Mouse (Mus musculus): ENCODE measurements around the gene Dmwd. TPM values are rescaled to one million over a fixed set of nuclear protein-coding genes. Genes with fewer than 3 reads are reported as not detected.

Gene Dmwd
- polyA plus RNA-seq, 1 experiment from 2014 or later: 20.0 TPM

DNA sequence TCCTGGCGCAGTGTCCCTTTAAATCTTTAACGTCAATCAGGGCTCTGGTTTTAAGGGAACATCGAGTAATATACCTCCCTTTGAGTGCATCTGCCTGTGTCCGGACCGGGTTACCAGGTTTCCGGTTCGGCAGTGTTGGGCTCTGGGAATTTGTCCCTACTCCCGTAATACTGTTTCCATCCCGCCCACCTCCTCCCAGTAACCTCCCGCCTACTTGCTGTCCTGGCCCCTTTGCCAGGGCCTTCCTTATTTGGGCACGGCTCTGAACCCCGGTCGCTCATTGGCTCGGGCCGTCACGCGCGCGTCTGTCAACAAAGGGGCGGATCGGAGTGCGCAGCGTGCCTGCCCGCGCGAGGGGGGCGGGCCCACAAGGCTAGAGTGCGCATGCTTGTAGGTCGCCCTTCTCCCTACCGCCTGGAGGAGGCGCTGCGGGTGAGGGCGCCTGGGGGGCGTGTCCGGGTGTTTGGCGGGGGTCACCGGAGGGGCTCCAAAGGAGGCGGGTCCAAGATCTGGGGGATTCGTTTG is 55.4 kb downstream of the Dmwd start:
- Histone ChIP-seq H3K27me3 (ENCODE audit: low read depth, poor library complexity, severe bottlenecking) (no peaks in the 10 kb centered on the region), H3K4me1 (peaks cover 14% of the 10 kb centered on the region), H3K36me3 (peaks cover 50% of the 10 kb centered on the region), H3K4me3 (peak overlapping the region; percentile 55), H3K9me3 (replicated peaks) (no peaks in the 10 kb centered on the region), H3K27ac (peak overlapping the region; percentile 88)
- peak; percentile 97 for DNase-seq (ENCODE audit: low spot score)
- under 1% methylated on average over 39 of the region's 39 CpGs for WGBS

Small RNA genes within 50 kb of the gene (microRNA-seq; reads per million reads assigned to microRNA genes)
- not detected for gene Mir3100

Other genes starting within 250 kb of the Dmwd start
- gene Mill2, start 236.3 kb upstream of the Dmwd start, polyA plus RNA-seq (2016; fragmentation: Nextera tagmentation; extraction: Ambion mirVana): not detected in 2 replicates
- 0.33 and 0.58 TPM in 2 replicates for gene Pglyrp1, start 204.9 kb upstream of the Dmwd start, polyA plus RNA-seq (2016; fragmentation: Nextera tagmentation; extraction: Ambion mirVana)
- gene Ccdc61, start 165.8 kb upstream of the Dmwd start, polyA plus RNA-seq (2016; fragmentation: Nextera tagmentation; extraction: Ambion mirVana): 34.1 and 37.6 TPM in 2 replicates
- gene Nova2, start 150.3 kb upstream of the Dmwd start, polyA plus RNA-seq (2016; fragmentation: Nextera tagmentation; extraction: Ambion mirVana): 0.23 and 0.28 TPM in 2 replicates
- gene Nanos2, start 88.8 kb upstream of the Dmwd start, polyA plus RNA-seq (2016; fragmentation: Nextera tagmentation; extraction: Ambion mirVana): not detected in 2 replicates
- gene Mypop, start 85.0 kb upstream of the Dmwd start, polyA plus RNA-seq (2016; fragmentation: Nextera tagmentation; extraction: Ambion mirVana): 3.4 and 4.0 TPM in 2 replicates
- gene Irf2bp1, start 72.2 kb upstream of the Dmwd start, polyA plus RNA-seq (2016; fragmentation: Nextera tagmentation; extraction: Ambion mirVana): 30.8 and 34.4 TPM in 2 replicates
- not detected in 2 replicates for gene Foxa3, start 52.7 kb upstream of the Dmwd start, polyA plus RNA-seq (2016; fragmentation: Nextera tagmentation; extraction: Ambion mirVana)
- 50.4 and 54.6 TPM in 2 replicates for gene Sympk, start 51.9 kb upstream of the Dmwd start, polyA plus RNA-seq (2016; fragmentation: Nextera tagmentation; extraction: Ambion mirVana)
- not detected in 2 replicates for gene Rsph6a, start 21.5 kb upstream of the Dmwd start, polyA plus RNA-seq (2016; fragmentation: Nextera tagmentation; extraction: Ambion mirVana)
- 7.2 and 8.7 TPM in 2 replicates for gene Dmpk, start 7.6 kb downstream of the Dmwd start, polyA plus RNA-seq (2016; fragmentation: Nextera tagmentation; extraction: Ambion mirVana)
- 5.7 and 7.5 TPM in 2 replicates for gene Six5, start 18.4 kb downstream of the Dmwd start, polyA plus RNA-seq (2016; fragmentation: Nextera tagmentation; extraction: Ambion mirVana)
- 1.1 and 2.2 TPM in 2 replicates for gene Gm4969, start 42.1 kb downstream of the Dmwd start, polyA plus RNA-seq (2016; fragmentation: Nextera tagmentation; extraction: Ambion mirVana)
- gene Fbxo46, start 43.6 kb downstream of the Dmwd start, polyA plus RNA-seq (2016; fragmentation: Nextera tagmentation; extraction: Ambion mirVana): 15.2 and 19.6 TPM in 2 replicates
- gene Qpctl, start 73.1 kb downstream of the Dmwd start, polyA plus RNA-seq (2016; fragmentation: Nextera tagmentation; extraction: Ambion mirVana): 12.5 and 14.4 TPM in 2 replicates
- gene Snrpd2, start 73.5 kb downstream of the Dmwd start, polyA plus RNA-seq (2016; fragmentation: Nextera tagmentation; extraction: Ambion mirVana): 176 and 199 TPM in 2 replicates
- 0.06 and 0.09 TPM in 2 replicates for gene Gipr, start 89.9 kb downstream of the Dmwd start, polyA plus RNA-seq (2016; fragmentation: Nextera tagmentation; extraction: Ambion mirVana)
- gene Eml2, start 100.2 kb downstream of the Dmwd start, polyA plus RNA-seq (2016; fragmentation: Nextera tagmentation; extraction: Ambion mirVana): 3.2 and 6.4 TPM in 2 replicates
- gene Gpr4, start 136.3 kb downstream of the Dmwd start, polyA plus RNA-seq (2016; fragmentation: Nextera tagmentation; extraction: Ambion mirVana): 6.5 and 8.5 TPM in 2 replicates
- gene Opa3, start 152.1 kb downstream of the Dmwd start, polyA plus RNA-seq (2016; fragmentation: Nextera tagmentation; extraction: Ambion mirVana): 45.7 and 48.7 TPM in 2 replicates
- gene Vasp, start 195.6 kb downstream of the Dmwd start, polyA plus RNA-seq (2016; fragmentation: Nextera tagmentation; extraction: Ambion mirVana): 68.1 and 75.7 TPM in 2 replicates
- 0.16 and 0.39 TPM in 2 replicates for gene Ppm1n, start 203.8 kb downstream of the Dmwd start, polyA plus RNA-seq (2016; fragmentation: Nextera tagmentation; extraction: Ambion mirVana)
- 5.5 and 5.6 TPM in 2 replicates for gene Rtn2, start 206.4 kb downstream of the Dmwd start, polyA plus RNA-seq (2016; fragmentation: Nextera tagmentation; extraction: Ambion mirVana)
- gene Fosb, start 233.8 kb downstream of the Dmwd start, polyA plus RNA-seq (2016; fragmentation: Nextera tagmentation; extraction: Ambion mirVana): 0.04 and 0.11 TPM in 2 replicates